Mouse (Mus musculus): ENCODE results near the gene Myrfl.

DNA sequence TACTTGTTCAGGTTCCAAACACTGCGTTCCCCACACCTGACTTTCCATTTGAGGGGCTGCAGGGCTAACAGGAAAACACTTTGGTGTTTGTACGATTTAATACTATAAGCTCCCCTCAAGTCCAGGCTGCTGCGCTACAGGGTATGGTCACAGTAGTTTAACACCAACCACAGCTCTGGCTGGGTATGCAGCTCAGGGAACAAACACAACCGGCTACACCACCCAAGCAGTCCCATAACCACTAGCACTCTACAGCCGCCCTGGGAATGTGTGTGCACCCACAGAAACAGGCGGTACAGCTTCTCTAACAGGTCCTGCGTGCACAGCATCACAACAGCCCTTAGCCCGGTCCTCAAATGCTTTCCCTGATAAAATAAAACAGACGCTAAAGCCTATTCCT lies 16.1 kb upstream of the Myrfl start:
- TF ChIP-seq GATA1 (IDR thresholded peaks at IDR 0.05; ENCODE audit: borderline replicate concordance, low read length) (no peak), FLI1 (IDR thresholded peaks at IDR 0.05; ENCODE audit: low read length) (no peak)

Data from megakaryocyte, embryonic 14.5 days (primary cell).